Mouse (Mus musculus) intestine, embryonic 15.5 days (tissue): ENCODE results near the gene Aqp6. TPM values are rescaled to one million over a fixed set of nuclear protein-coding genes. Genes with fewer than 3 reads are reported as not detected.

Source experiments
- ATAC-seq: fragments of 200-750 bp; cut with Nextera tagmentation; 2 replicates; pipeline ENCODE4 v1.8.0; 2017; ENCODE audit warnings: moderate TSS enrichment, moderate library complexity
- H3K27ac ChIP-seq: fragments of 300-500 bp; sonication (generic); 2 replicates; pipeline ENCODE4 v1.5.1; 2015; ENCODE audit warnings: mild to moderate bottlenecking, inconsistent platforms
- H3K27me3 ChIP-seq: fragments of 300-500 bp; sonication (generic); replicated peaks from 2 replicates; pipeline ENCODE4 v1.6.1; 2015; ENCODE audit warnings: inconsistent platforms
- H3K36me3 ChIP-seq: fragments of 300-500 bp; sonication (generic); 2 replicates; pipeline ENCODE4 v1.6.1; 2015; ENCODE audit warnings: inconsistent platforms
- H3K4me1 ChIP-seq: fragments of 300-500 bp; sonication (generic); replicated peaks from 2 replicates; pipeline ENCODE4 v1.6.1; 2015; ENCODE audit warnings: inconsistent platforms
- H3K4me2 ChIP-seq: fragments of 300-500 bp; sonication (generic); replicated peaks from 2 replicates; pipeline ENCODE4 v1.6.1; 2015; ENCODE audit warnings: mild to moderate bottlenecking, inconsistent platforms
- H3K4me3 ChIP-seq: fragments of 300-500 bp; sonication (generic); replicated peaks from 2 replicates; pipeline ENCODE4 v1.5.1; 2015; ENCODE audit warnings: inconsistent platforms
- H3K9ac ChIP-seq: fragments of 300-500 bp; sonication (generic); 2 replicates; pipeline ENCODE4 v1.6.1; 2015; ENCODE audit warnings: inconsistent platforms
- H3K9me3 ChIP-seq: fragments of 300-500 bp; sonication (generic); 2 replicates; pipeline ENCODE4 v1.6.1; 2016; ENCODE audit warnings: inconsistent platforms
- WGBS: fragments of 180-500 bp; shearing (Covaris S2); methylation state at CpG from one replicate; pipeline ENCODE4 v1.1.7; 2015; 5-methylcytosine and 5-hydroxymethylcytosine counted together
- polyA plus RNA-seq: library from polyadenylated mRNA; unstranded; fragments of >200 nt; fragmentation: Nextera tagmentation; extraction: Ambion mirVana; gene quantifications from 2 replicates; pipeline ENCODE4 v1.2.1, GENCODE M21; 2015

The Aqp6 gene
- polyA plus RNA-seq, 1 experiment from 2014 or later, result not detected

GRCm38 (mm10) chr15:99651984-99652872, 51.0 kb downstream of the Aqp6 start:
- 62% methylated on average over 10 of the region's 10 CpGs for WGBS
- Histone ChIP-seq H3K4me3 (peak overlapping the region; percentile 90; the same call in 1 of the 2 replicates), H3K27me3 (peaks cover 12% of the 10 kb centered on the region; the same call in 1 of the 2 replicates), H3K36me3 (no peaks in the 10 kb centered on the region), H3K9me3 (no peaks in the 10 kb centered on the region), H3K27ac (no peak overlapping the region), H3K9ac (no peak overlapping the region), H3K4me1 (peaks cover 31% of the 10 kb centered on the region), H3K4me2 (peak overlapping the region; percentile 77)
- no peak for ATAC-seq

GRCm38 (mm10) chr15:99653291-99653690, 52.1 kb downstream of the Aqp6 start:
- no peaks in the 10 kb centered on the region for H3K36me3 ChIP-seq
- H3K4me2 ChIP-seq, result peak overlapping the region; percentile 45
- no peak overlapping the region for H3K4me3 ChIP-seq
- H3K4me1 ChIP-seq, result peaks cover 26% of the 10 kb centered on the region
- no peak overlapping the region for H3K27ac ChIP-seq
- no peak overlapping the region for H3K9ac ChIP-seq
- WGBS, result 8% methylated on average over 8 of the region's 8 CpGs
- H3K27me3 ChIP-seq, result peaks cover 12% of the 10 kb centered on the region; the same call in 1 of the 2 replicates
- H3K9me3 ChIP-seq, result no peaks in the 10 kb centered on the region
- ATAC-seq, result no peak

GRCm38 (mm10) chr15:99653876-99654275, 52.7 kb downstream of the Aqp6 start:
- Histone ChIP-seq H3K4me1 (peaks cover 24% of the 10 kb centered on the region), H3K4me3 (no peak overlapping the region)
- WGBS, result 9% methylated on average over 21 of the region's 21 CpGs

More at GRCm38 (mm10) chr15:99653876-99654275, 52.7 kb downstream of the Aqp6 start:
- H3K27me3 ChIP-seq, result peaks cover 12% of the 10 kb centered on the region; the same call in 1 of the 2 replicates
- no peaks in the 10 kb centered on the region for H3K36me3 ChIP-seq
- no peak for ATAC-seq
- no peaks in the 10 kb centered on the region for H3K9me3 ChIP-seq
- H3K9ac ChIP-seq, result no peak overlapping the region
- no peak overlapping the region for H3K27ac ChIP-seq
- peak overlapping the region; percentile 45 for H3K4me2 ChIP-seq

Other genes with a start within 250 kb of the Aqp6 start
- gene Fmnl3, start 230.9 kb upstream of the Aqp6 start, polyA plus RNA-seq, result 16.3 and 17.3 TPM in 2 replicates
- 530 and 607 TPM in 2 replicates for gene Tmbim6, start 208.5 kb upstream of the Aqp6 start, polyA plus RNA-seq
- 4.7 and 5.9 TPM in 2 replicates for gene Nckap5l, start 143.7 kb upstream of the Aqp6 start, polyA plus RNA-seq
- gene Bcdin3d, start 126.7 kb upstream of the Aqp6 start, polyA plus RNA-seq, result 13.2 and 15.6 TPM in 2 replicates
- gene Faim2, start 73.2 kb upstream of the Aqp6 start, polyA plus RNA-seq, result 0.60 and 0.61 TPM in 2 replicates
- 0.11 TPM in 1 of 2 replicates, not detected in the other for gene Aqp2, start 22.3 kb upstream of the Aqp6 start, polyA plus RNA-seq
- 0.65 and 1.1 TPM in 2 replicates for gene Aqp5, start 10.6 kb upstream of the Aqp6 start, polyA plus RNA-seq
- gene Racgap1, start 50.3 kb downstream of the Aqp6 start, polyA plus RNA-seq, result 108 and 120 TPM in 2 replicates
- gene Asic1, start 69.0 kb downstream of the Aqp6 start, polyA plus RNA-seq, result 2.2 and 2.4 TPM in 2 replicates
- gene Smarcd1, start 100.7 kb downstream of the Aqp6 start, polyA plus RNA-seq, result 23.5 and 34.0 TPM in 2 replicates
- gene Gm17349, start 104.1 kb downstream of the Aqp6 start, polyA plus RNA-seq, result not detected in 2 replicates
- 11.6 and 15.5 TPM in 2 replicates for gene Gpd1, start 116.1 kb downstream of the Aqp6 start, polyA plus RNA-seq
- 187 and 218 TPM in 2 replicates for gene Cox14, start 124.2 kb downstream of the Aqp6 start, polyA plus RNA-seq
- gene Cers5, start 171.5 kb downstream of the Aqp6 start, polyA plus RNA-seq, result 48.1 and 49.5 TPM in 2 replicates